Mouse (Mus musculus): ENCODE data around the gene Fes. TPM values are rescaled to one million over a fixed set of nuclear protein-coding genes. Genes with fewer than 3 reads are reported as not detected.

Gene Fes
- total RNA-seq, 2 experiments from 2014 or later, result 9.1 to 53.2 TPM

- no peak for ATAC-seq (replicated peaks; ENCODE audit: low FRiP score, poor library complexity, severe bottlenecking)
Observed at GRCm38 (mm10) chr7:80356351-80356750, 31.4 kb downstream of the Fes start.

DNA sequence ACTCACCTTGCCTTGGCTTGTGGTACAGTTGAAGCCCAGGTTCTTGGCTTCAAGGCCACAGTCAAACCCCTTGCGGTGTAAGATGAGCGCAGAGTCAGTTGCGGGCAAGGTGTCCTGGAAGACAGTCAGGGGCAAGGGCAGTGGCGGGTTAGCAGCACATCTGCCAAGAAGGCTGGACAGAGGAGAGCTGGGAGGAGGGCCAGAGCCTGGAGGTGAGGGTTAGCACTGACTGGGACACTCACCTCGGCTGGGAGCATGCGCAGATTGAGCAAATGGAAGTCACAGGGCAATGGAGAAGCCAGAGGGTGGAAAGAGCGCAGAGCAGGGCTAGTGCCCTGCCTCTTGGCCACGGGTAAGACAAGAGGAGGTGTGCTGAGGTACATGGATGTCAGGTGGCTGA lies 34.8 kb downstream of the Fes start:
- no peak for ATAC-seq (replicated peaks; ENCODE audit: low FRiP score, poor library complexity, severe bottlenecking)

DNA sequence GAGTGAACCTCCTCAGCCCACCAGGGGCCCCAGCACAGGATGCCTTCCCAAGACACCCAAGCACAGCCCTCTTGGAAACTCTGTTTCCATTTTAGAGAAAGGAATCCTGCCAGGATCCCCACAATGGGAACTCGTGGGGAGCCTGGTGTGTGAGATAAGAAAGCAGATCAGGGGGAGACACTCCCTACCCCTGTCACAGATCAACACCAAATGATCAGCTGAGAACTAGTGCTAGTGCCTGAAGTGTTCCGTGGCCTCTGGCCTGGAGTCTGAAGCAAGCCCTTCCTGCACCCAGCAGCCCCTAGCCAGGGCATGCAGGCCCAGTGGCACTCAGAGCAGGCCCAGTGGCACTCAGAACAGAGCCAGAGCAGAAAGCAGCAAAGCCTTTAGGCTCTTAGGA lies 36.9 kb downstream of the Fes start:
- no peak; the same call in 1 of the 2 replicates for ATAC-seq (replicated peaks; ENCODE audit: low FRiP score, poor library complexity, severe bottlenecking)

GRCm38 (mm10) chr7:80347670-80348586 lies 39.8 kb downstream of the Fes start:
- ATAC-seq (replicated peaks; ENCODE audit: low FRiP score, poor library complexity, severe bottlenecking), result no peak

DNA sequence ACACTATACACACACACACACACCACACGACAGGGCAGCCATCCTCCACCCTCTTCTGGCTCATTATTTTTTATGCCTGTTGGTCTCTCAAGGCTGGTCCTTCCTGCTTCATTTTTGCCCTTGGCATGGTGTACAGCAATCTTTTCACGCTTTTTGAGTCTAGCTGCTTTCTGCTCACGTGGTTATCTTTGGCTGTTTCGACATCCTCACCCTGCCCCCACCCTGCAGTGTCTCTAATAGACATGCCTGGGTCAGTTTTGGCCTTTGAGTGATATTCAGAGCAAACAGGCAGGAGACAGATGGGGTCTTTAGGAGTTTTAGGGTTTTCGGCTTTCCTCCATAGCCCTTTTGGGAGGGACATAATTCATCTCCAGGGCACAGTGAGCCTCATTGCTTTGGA lies 40.9 kb downstream of the Fes start:
- no peak for ATAC-seq (replicated peaks; ENCODE audit: low FRiP score, poor library complexity, severe bottlenecking)

GRCm38 (mm10) chr7:80346173-80346572 lies 41.6 kb downstream of the Fes start:
- no peak for ATAC-seq (replicated peaks; ENCODE audit: low FRiP score, poor library complexity, severe bottlenecking)

DNA sequence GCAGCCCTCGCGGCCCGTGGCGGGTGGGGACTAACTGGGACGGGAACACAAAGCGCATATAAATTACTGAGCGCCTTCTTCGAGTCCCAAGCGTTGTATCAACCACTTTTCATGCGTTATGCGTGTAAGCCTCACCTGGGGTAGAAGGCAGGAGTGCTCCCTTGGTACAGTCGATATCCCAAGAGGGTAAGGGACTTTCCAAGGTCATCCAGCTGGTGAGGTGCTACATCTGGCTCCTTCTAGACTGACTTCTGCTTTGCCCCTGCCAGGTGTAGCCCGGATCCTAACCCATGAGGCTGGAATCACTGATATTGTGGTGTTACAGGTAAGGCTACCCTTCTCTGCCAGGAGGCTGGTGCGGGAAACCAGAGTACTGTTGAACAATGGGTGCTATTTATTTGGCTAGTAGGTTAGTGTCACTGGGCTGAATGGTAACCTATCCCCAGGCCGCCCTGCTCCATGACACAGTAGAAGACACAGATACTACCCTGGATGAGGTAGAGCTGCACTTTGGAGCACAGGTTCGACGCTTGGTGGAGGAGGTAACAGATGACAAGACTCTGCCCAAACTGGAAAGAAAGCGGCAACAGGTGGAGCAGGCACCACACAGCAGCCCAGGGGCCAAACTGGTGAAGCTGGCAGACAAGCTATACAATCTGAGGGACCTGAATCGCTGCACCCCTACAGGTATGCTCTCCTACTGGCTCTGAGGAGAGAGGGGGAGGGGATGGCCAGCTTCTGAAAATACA lies 44.3 kb downstream of the Fes start:
- 0 out of 2 replicates have a peak, but pooled peaks have one; percentile 2 for ATAC-seq (replicated peaks; ENCODE audit: low FRiP score, poor library complexity, severe bottlenecking)

- peak; percentile 65 for ATAC-seq (replicated peaks; ENCODE audit: low FRiP score, poor library complexity, severe bottlenecking)
Observed at GRCm38 (mm10) chr7:80342858-80343257, 44.9 kb downstream of the Fes start, which contains the start of gene Hddc3. TSS of gene Hddc3 (plus strand) at chr7:80343104.

DNA sequence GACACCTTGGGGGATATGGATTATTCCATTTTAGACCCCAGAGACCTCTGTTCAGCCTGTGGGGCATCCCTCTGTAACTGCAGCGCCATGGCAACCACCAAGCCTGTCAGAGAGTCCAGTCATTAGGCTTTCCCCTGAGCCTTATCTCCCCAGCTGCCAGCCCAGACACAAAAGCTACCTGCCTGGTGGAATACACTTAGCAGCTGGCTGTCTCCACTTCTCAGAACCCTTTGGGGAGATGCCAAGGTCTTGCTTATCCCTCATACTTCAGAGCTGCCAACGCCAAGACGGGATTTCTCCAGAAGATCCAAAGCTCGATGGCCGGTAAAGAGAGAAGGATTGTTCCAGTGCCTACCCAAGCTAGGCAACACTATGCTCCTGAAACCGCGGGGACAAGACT lies 46.0 kb downstream of the Fes start:
- no peak for ATAC-seq (replicated peaks; ENCODE audit: low FRiP score, poor library complexity, severe bottlenecking)

DNA sequence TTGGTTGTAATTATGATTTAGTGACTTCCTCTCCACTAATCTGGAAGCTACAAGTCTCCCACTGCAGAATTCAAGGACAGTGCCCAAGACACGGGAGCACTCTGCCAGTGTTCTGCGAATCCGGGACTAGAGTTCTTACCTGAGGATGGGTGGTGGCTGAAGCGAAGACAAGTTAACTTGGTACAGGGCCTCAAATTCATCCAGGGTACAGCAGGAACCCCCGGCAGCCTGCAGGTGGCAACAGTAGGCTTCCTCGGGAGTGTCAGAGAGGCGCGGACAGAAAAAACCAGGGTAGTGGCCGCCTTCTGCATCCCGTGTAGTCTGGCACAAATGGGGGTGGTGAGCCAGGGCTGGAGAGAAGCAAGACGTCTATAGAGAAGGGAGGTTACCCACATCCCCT lies 47.0 kb downstream of the Fes start, which contains the start of gene Unc45a:
Gene Unc45a, minus strand, starts transcription at position 213 of the 400 bp plus-strand sequence.
- ATAC-seq (replicated peaks; ENCODE audit: low FRiP score, poor library complexity, severe bottlenecking), result peak; percentile 76

DNA sequence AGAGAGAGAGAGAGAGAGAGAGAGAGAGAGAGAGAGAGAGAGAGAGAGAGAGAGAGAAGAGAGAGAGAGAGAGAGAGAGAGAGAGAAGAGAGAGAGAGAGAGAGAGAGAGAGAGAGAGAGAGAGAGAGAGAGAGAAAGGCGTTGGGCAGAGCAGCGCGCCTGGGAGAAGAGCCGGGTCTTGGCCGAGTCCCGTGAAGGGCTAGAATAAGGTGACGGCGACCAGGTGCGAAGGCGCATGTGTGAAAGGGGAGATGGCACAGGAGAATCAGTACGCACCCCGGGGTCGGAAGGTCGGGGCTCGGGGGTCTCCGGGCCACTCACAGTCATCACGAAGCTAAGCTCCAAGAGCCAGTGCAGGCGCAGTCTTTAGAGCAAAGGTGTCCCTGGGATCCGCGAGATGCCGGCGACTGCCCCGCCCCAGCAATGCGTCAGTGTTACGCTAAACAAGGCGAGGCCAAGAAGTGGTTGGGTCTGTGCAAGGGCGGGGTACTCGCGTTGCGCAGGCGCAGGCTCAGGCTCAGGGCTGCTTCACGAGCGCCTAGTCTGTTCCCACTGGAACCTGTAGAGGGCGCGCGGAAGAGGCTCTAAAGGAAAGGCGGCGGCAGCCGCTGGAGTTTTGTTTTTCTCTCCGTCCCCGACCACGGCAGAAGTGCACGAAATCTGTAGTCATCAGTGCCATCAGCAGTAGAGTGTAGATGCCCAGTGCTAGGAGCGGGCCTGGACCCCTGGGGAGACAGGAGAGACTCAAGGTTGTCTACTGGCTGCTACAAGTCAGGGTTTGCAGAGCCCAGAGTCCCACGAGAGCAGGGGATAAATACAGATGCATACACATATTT lies 47.7 kb downstream of the Fes start:
- peak; percentile 86 for ATAC-seq (replicated peaks; ENCODE audit: low FRiP score, poor library complexity, severe bottlenecking)

- no peak for ATAC-seq (replicated peaks; ENCODE audit: low FRiP score, poor library complexity, severe bottlenecking)
Observed at GRCm38 (mm10) chr7:80339371-80339770, 48.4 kb downstream of the Fes start.

- no peak for ATAC-seq (replicated peaks; ENCODE audit: low FRiP score, poor library complexity, severe bottlenecking)
Observed at GRCm38 (mm10) chr7:80336932-80337331, 50.8 kb downstream of the Fes start.

DNA sequence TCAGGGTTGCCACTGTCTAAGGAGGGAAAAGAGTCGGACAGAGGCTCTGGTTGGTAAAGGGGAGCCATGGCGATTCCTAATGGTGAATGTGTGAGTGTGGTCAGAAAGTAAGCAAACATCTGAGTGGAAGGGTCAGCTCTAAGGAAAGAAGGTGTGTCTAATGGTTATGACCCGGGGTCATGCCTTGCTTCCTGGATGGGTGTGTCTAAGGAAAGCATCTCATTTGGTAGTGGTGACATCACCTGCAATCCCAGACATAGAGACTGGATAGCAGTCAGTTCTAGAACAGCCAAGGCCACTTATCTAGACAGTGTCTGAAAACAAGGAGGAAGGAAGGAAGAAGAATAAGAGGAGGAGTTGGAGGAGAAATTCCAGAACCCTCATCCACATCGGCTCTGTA lies 52.9 kb downstream of the Fes start:
- no peak for ATAC-seq (replicated peaks; ENCODE audit: low FRiP score, poor library complexity, severe bottlenecking)

- no peak for ATAC-seq (replicated peaks; ENCODE audit: low FRiP score, poor library complexity, severe bottlenecking)
Observed at GRCm38 (mm10) chr7:80331433-80331832, 56.3 kb downstream of the Fes start.

DNA sequence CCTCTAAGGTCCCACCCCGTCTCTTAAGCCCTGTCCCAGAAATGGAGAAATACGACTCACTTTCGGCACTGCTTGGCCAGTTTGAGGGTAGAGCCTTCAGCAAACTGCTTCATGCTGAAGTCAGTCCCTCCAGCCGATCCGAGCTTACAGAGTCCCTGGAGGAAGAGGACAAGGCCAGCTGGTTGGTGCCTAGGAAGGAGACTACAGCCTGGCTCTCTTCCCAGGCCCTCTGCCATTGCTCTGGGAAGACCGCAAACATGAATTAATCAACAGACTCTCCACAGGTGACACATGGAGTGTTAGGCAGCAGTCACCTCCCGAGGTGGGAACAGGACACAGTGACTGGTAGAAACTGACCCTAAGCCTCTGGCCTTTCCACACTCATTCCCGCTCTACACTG lies 57.5 kb downstream of the Fes start:
- no peak for ATAC-seq (replicated peaks; ENCODE audit: low FRiP score, poor library complexity, severe bottlenecking)

Data from erythroid progenitor cell, adult 5-6 weeks (primary cell).